Mouse (Mus musculus): ENCODE results near the gene Hmcn2. TPM values are rescaled to one million over a fixed set of nuclear protein-coding genes. Genes with fewer than 3 reads are reported as not detected.
A peak's percentile ranks its signal among the peaks of the same experiment; 100 is the strongest.

Gene Hmcn2
- polyA plus RNA-seq, 1 experiment from 2014 or later: 1.2 TPM

- no peak overlapping the region for H3K4me3 ChIP-seq
- 0 out of 2 replicates have a peak overlapping the region, but pooled peaks have one; percentile 38 for H3K9ac ChIP-seq
- no peak for ATAC-seq (ENCODE audit: extremely low read depth, insufficient number of reproducible peaks, low FRiP score, low TSS enrichment)
Observed at GRCm38 (mm10) chr2:31455418-31455817, 141.2 kb downstream of the Hmcn2 start.

DNA sequence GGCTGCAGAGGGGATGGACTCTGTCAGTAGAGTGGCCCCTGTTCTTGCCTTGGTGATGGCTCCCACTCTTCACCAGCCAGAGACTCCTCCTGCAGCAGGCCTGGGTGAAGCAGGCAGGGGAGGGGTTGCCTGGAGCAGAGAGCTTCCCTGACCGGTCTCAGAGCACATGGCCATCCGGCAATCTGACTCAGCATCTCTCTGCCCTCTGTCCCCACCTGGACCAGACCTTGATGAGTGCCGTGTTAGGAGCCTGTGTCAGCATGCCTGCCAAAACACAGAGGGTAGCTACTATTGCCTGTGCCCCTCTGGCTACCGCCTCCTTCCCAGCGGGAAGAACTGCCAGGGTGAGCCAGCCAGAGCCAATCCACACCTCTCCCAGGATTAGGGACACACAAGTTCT is 144.2 kb downstream of the Hmcn2 start:
- Histone ChIP-seq H3K27me3 (replicated peaks) (peaks cover 62% of the 10 kb centered on the region), H3K9ac (no peak overlapping the region), H3K4me2 (no peak overlapping the region), H3K36me3 (no peaks in the 10 kb centered on the region), H3K4me3 (no peak overlapping the region), H3K4me1 (peaks cover 44% of the 10 kb centered on the region), H3K9me3 (no peaks in the 10 kb centered on the region), H3K27ac (replicated peaks) (no peak overlapping the region)
- 42% methylated on average over 5 of the region's 5 CpGs for WGBS
- no peak for ATAC-seq (ENCODE audit: extremely low read depth, insufficient number of reproducible peaks, low FRiP score, low TSS enrichment)

More at GRCm38 (mm10) chr2:31455418-31455817, 141.2 kb downstream of the Hmcn2 start:
- Histone ChIP-seq H3K9me3 (no peaks in the 10 kb centered on the region), H3K4me2 (0 out of 2 replicates have a peak overlapping the region, but pooled peaks have one; percentile 5), H3K36me3 (no peaks in the 10 kb centered on the region), H3K27me3 (replicated peaks) (peaks cover 35% of the 10 kb centered on the region), H3K27ac (replicated peaks) (no peak overlapping the region), H3K4me1 (peaks cover 60% of the 10 kb centered on the region)
- WGBS: 66% methylated on average over 7 of the region's 7 CpGs

DNA sequence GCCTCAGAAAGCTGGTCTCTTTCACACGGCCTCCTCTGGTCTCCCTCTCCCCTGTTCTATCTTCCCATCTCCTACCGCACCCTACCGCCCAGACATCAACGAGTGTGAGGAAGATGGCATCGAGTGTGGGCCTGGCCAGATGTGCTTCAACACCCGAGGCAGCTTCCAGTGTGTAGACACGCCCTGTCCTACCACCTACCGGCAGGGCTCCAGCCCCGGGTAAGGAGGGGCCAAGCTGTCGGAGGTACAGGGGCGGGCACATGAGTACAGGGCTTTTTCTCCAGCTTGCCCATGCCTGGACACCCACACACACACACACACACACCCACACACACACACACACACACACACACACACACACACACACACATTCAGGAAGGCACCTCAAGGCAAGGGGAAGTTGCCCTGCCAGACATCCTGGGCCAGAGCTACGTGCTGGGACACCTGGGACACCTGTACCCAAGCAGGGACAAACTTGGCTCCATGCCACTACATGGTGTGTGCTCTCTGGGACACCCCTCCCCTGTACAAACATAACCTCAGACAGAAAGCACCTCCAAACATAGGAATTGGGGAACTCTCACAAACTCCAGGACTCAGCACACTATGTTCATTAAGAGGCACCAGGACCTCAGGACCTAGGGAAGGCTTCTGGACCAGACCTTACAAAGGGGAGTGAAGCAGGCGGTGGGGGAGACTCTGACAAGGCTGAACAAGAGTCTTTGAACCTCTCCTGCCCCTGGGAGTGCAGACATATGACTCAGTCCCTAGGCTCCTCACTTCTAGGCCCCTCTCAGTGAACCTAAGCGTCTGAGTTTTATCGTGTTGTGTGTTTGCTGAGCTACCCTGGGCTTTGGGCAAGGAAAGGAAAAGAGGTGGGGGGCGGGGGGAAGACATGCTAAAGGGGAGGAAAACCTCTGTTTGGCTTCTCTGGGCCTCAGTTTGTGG is 145.0 kb downstream of the Hmcn2 start:
- Histone ChIP-seq H3K36me3 (no peaks in the 10 kb centered on the region), H3K4me1 (peaks cover 36% of the 10 kb centered on the region), H3K4me3 (peak overlapping the region; percentile 52; the same call in 1 of the 2 replicates), H3K9ac (peak overlapping the region; percentile 76; the same call in 1 of the 2 replicates), H3K9me3 (no peaks in the 10 kb centered on the region), H3K4me2 (peak overlapping the region; percentile 79), H3K27me3 (replicated peaks) (peaks cover 70% of the 10 kb centered on the region), H3K27ac (replicated peaks) (no peak overlapping the region)
- WGBS: 31% methylated on average over 16 of the region's 16 CpGs
- ATAC-seq (ENCODE audit: extremely low read depth, insufficient number of reproducible peaks, low FRiP score, low TSS enrichment): no peak

DNA sequence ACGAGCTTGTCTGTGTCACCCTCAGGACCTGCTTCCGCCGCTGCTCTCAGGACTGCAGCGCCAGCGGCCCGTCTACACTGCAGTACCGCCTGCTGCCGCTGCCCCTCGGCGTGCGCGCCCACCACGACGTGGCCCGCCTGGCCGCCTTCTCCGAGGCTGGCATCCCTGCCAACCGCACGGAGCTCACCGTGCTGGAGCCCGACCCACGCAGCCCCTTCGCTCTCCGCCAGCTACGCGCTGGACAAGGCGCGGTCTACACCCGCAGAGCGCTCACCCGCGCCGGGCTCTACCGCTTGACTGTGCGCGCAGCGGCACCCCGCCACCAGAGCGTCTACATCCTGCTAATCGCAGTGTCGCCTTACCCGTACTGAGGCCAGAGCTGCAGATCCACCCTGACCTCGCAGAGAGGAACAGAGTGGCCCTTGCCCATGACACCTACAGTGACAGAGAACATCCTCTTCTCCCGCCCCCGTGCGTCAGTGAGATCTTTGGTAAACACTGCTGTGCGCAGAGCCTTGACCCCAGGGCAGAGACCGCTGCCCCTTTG is 145.9 kb downstream of the Hmcn2 start:
- peaks cover 79% of the 10 kb centered on the region for H3K27me3 ChIP-seq (replicated peaks)
- H3K9me3 ChIP-seq: no peaks in the 10 kb centered on the region
- peaks cover 28% of the 10 kb centered on the region for H3K4me1 ChIP-seq
- peak overlapping the region; percentile 76 for H3K9ac ChIP-seq
- peak overlapping the region; percentile 52 for H3K4me3 ChIP-seq
- H3K4me2 ChIP-seq: peak overlapping the region; percentile 79
- peak; percentile 43; the same call in 1 of the 2 replicates for ATAC-seq (ENCODE audit: extremely low read depth, insufficient number of reproducible peaks, low FRiP score, low TSS enrichment)
- H3K27ac ChIP-seq (replicated peaks): no peak overlapping the region
- no peaks in the 10 kb centered on the region for H3K36me3 ChIP-seq
- WGBS: 2% methylated on average over 48 of the region's 48 CpGs

- Histone ChIP-seq H3K27me3 (replicated peaks) (peaks cover 80% of the 10 kb centered on the region), H3K4me3 (no peak overlapping the region), H3K27ac (replicated peaks) (no peak overlapping the region), H3K9me3 (no peaks in the 10 kb centered on the region), H3K9ac (no peak overlapping the region), H3K4me2 (no peak overlapping the region; the same call in 1 of the 2 replicates), H3K36me3 (no peaks in the 10 kb centered on the region), H3K4me1 (peaks cover 19% of the 10 kb centered on the region)
- 67% methylated on average over 7 of the region's 7 CpGs for WGBS
- ATAC-seq (ENCODE audit: extremely low read depth, insufficient number of reproducible peaks, low FRiP score, low TSS enrichment): no peak
Observed at GRCm38 (mm10) chr2:31460920-31461319, 146.7 kb downstream of the Hmcn2 start.

DNA sequence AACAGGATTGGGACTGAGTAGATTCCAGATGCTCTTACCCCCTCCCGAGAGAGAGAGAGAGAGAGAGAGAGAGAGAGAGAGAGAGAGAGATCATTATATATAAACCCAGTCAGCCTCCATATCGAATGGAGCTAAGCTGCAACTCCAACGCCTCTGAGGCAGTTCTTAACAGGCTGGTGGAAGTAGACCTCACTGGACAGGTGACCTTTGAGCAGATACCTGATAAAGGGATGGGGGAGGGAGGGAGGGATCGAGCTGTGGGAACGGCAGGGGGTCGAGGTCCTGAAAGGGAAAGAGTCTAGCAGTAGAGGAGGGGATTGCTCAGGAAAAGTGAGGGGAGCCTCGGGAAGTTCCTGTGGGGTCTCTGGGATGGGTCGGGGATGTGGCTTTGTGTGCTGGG is 147.8 kb downstream of the Hmcn2 start:
- no peaks in the 10 kb centered on the region for H3K36me3 ChIP-seq
- H3K27ac ChIP-seq (replicated peaks): no peak overlapping the region
- ATAC-seq (ENCODE audit: extremely low read depth, insufficient number of reproducible peaks, low FRiP score, low TSS enrichment): no peak

DNA sequence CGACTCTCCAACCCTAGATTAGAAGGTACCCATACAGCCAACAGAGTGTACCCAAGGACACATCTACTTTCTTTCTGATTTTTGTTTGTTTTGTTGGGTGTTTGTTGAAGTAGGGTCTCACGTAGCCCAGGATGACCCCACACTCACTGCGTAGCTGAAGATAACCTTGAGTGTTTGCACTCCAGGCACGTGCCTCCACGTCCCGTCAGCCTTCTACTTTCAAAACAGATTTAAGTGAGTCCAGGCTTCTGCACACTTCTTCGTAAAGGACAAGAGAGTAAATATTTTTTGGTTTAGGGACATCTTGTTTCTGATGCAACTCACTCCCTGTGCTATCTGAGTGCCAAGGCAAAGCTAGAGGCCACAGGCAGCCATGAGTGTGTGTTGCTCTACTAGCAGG is 149.0 kb downstream of the Hmcn2 start:
- Histone ChIP-seq H3K4me2 (no peak overlapping the region), H3K4me3 (no peak overlapping the region), H3K9me3 (no peaks in the 10 kb centered on the region), H3K27me3 (replicated peaks) (peaks cover 72% of the 10 kb centered on the region), H3K9ac (no peak overlapping the region), H3K4me1 (peaks cover 17% of the 10 kb centered on the region), H3K27ac (replicated peaks) (no peak overlapping the region), H3K36me3 (no peaks in the 10 kb centered on the region)
- no peak for ATAC-seq (ENCODE audit: extremely low read depth, insufficient number of reproducible peaks, low FRiP score, low TSS enrichment)
- 71% methylated on average over 7 of the region's 7 CpGs for WGBS

More for the DNA sequence above, 147.8 kb downstream of the Hmcn2 start:
- Histone ChIP-seq H3K9ac (no peak overlapping the region), H3K9me3 (no peaks in the 10 kb centered on the region), H3K4me1 (peaks cover 17% of the 10 kb centered on the region), H3K4me2 (no peak overlapping the region), H3K4me3 (no peak overlapping the region), H3K27me3 (replicated peaks) (peaks cover 78% of the 10 kb centered on the region)
- WGBS: 25% methylated on average over 8 of the region's 8 CpGs

- Histone ChIP-seq H3K36me3 (no peaks in the 10 kb centered on the region), H3K9me3 (no peaks in the 10 kb centered on the region), H3K27me3 (replicated peaks) (peaks cover 72% of the 10 kb centered on the region), H3K9ac (no peak overlapping the region), H3K4me2 (no peak overlapping the region), H3K27ac (replicated peaks) (no peak overlapping the region), H3K4me3 (no peak overlapping the region), H3K4me1 (peaks cover 17% of the 10 kb centered on the region)
- 55% methylated on average over 8 of the region's 8 CpGs for WGBS
- no peak for ATAC-seq (ENCODE audit: extremely low read depth, insufficient number of reproducible peaks, low FRiP score, low TSS enrichment)
Observed at GRCm38 (mm10) chr2:31463696-31464528, 149.7 kb downstream of the Hmcn2 start.

DNA sequence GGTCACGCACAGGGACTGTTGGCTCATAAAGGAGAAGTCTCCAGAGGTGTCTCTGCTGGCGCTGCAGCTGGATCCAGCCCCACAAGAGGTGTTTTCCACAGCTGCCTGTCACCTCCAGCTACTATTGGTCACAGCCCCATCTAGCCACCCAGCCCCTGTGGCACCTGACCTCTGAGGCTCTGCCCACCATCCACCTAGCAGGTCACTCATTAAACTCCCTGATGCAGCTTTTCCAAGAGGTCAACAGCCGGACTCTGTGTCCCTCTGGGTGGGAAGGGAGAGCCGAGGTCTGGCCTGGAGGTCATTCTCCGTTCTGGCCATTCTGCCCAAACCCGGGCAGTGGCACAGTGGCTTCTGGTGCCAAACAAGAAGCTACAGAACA is 150.3 kb downstream of the Hmcn2 start:
- no peak for ATAC-seq (ENCODE audit: extremely low read depth, insufficient number of reproducible peaks, low FRiP score, low TSS enrichment)
- H3K4me1 ChIP-seq: peaks cover 18% of the 10 kb centered on the region
- no peaks in the 10 kb centered on the region for H3K36me3 ChIP-seq
- H3K27ac ChIP-seq (replicated peaks): no peak overlapping the region
- no peak overlapping the region for H3K9ac ChIP-seq
- no peak overlapping the region for H3K4me2 ChIP-seq
- H3K27me3 ChIP-seq (replicated peaks): peaks cover 72% of the 10 kb centered on the region
- H3K9me3 ChIP-seq: no peaks in the 10 kb centered on the region
- 73% methylated on average over 6 of the region's 6 CpGs for WGBS
- H3K4me3 ChIP-seq: no peak overlapping the region

DNA sequence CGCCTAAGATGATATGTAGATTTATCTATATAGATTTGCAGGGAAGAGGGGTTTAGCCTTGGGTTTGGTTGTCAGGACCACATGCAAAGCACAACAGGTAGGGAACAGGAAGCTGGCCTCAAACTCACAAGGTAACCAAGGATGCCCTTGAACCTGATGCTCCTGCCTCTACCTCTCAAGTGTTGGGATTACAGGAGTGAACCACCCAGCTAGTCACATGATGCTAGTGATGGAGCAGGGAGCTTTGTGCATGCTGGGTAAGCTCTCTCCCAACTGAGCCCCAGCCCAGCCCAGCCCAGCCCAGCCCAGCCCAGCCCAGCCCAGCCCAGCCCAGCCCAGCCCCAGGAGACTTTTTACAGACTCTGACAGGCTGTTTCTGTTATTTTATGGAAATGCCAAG is 153.2 kb downstream of the Hmcn2 start:
- no peaks in the 10 kb centered on the region for H3K36me3 ChIP-seq
- peaks cover 21% of the 10 kb centered on the region for H3K4me1 ChIP-seq
- no peak overlapping the region for H3K4me3 ChIP-seq
- WGBS: 56% methylated on average over 1 of the region's 1 CpGs
- no peaks in the 10 kb centered on the region for H3K9me3 ChIP-seq
- no peak overlapping the region for H3K27ac ChIP-seq (replicated peaks)
- ATAC-seq (ENCODE audit: extremely low read depth, insufficient number of reproducible peaks, low FRiP score, low TSS enrichment): no peak
- H3K9ac ChIP-seq: no peak overlapping the region
- H3K4me2 ChIP-seq: no peak overlapping the region
- H3K27me3 ChIP-seq (replicated peaks): peaks cover 72% of the 10 kb centered on the region

DNA sequence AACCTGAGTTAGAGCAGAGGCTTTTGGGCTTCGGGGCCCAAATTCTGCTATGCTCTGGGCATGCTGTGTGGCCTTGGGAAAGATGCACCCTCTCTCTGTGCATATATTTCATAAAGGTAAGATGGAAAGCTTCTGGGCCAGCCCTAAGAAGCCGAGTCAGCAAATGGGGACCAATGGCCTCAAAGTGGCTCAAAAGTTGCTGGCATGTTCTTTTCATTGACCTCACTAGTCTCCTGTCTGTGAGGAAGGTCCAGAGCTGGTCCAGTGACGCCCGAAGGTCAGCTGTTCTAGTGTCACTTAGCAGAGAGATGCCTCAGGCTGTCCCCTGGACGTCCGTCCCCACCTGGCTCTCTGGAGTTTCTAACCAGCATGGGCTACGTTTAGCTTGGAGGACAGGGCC is 154.6 kb downstream of the Hmcn2 start:
- WGBS: 77% methylated on average over 7 of the region's 7 CpGs
- H3K27me3 ChIP-seq (replicated peaks): peaks cover 61% of the 10 kb centered on the region
- H3K36me3 ChIP-seq: no peaks in the 10 kb centered on the region
- no peak overlapping the region for H3K4me3 ChIP-seq
- no peak for ATAC-seq (ENCODE audit: extremely low read depth, insufficient number of reproducible peaks, low FRiP score, low TSS enrichment)
- no peak overlapping the region for H3K4me2 ChIP-seq
- H3K4me1 ChIP-seq: peaks cover 21% of the 10 kb centered on the region
- H3K9me3 ChIP-seq: no peaks in the 10 kb centered on the region
- H3K9ac ChIP-seq: no peak overlapping the region
- H3K27ac ChIP-seq (replicated peaks): no peak overlapping the region
